Mouse (Mus musculus): Measurements from ENCODE around the gene Cd180. TPM values are rescaled to one million over a fixed set of nuclear protein-coding genes. Genes with fewer than 3 reads are reported as not detected.

Gene Cd180
- polyA plus RNA-seq, 1 experiment from 2014 or later = 0.63 TPM

GRCm38 (mm10) chr13:102746803-102747561 lies 53.6 kb downstream of the Cd180 start:
- Histone ChIP-seq H3K4me2 (no peak overlapping the region), H3K36me3 (peaks cover 6% of the 10 kb centered on the region), H3K4me3 (replicated peaks) (no peak overlapping the region), H3K27ac (no peak overlapping the region), H3K9ac (no peak overlapping the region), H3K27me3 (replicated peaks) (no peaks in the 10 kb centered on the region), H3K9me3 (no peaks in the 10 kb centered on the region), H3K4me1 (no peaks in the 10 kb centered on the region)
- WGBS = 88% methylated on average over 17 of the region's 17 CpGs
- ATAC-seq (ENCODE audit: insufficient read depth, low FRiP score, low read depth) = no peak

- Histone ChIP-seq H3K27ac (no peak overlapping the region), H3K9me3 (no peaks in the 10 kb centered on the region), H3K4me1 (no peaks in the 10 kb centered on the region), H3K27me3 (replicated peaks) (no peaks in the 10 kb centered on the region), H3K4me3 (replicated peaks) (no peak overlapping the region), H3K36me3 (0 out of 2 replicates have a peak, but pooled peaks cover 3% of the 10 kb centered on the region), H3K4me2 (no peak overlapping the region), H3K9ac (no peak overlapping the region)
- ATAC-seq (ENCODE audit: insufficient read depth, low FRiP score, low read depth) = no peak
- WGBS = 66% methylated on average over 6 of the region's 6 CpGs
These were observed 55.8 kb downstream of the Cd180 start for GRCm38 (mm10) chr13:102749194-102749593.

- Histone ChIP-seq H3K27ac (no peak overlapping the region), H3K4me2 (no peak overlapping the region), H3K4me1 (no peaks in the 10 kb centered on the region), H3K9ac (no peak overlapping the region), H3K9me3 (no peaks in the 10 kb centered on the region), H3K36me3 (0 out of 2 replicates have a peak, but pooled peaks cover 3% of the 10 kb centered on the region), H3K4me3 (replicated peaks) (no peak overlapping the region), H3K27me3 (replicated peaks) (no peaks in the 10 kb centered on the region)
- no peak for ATAC-seq (ENCODE audit: insufficient read depth, low FRiP score, low read depth)
- WGBS = 64% methylated on average over 10 of the region's 10 CpGs
These were observed 56.5 kb downstream of the Cd180 start for GRCm38 (mm10) chr13:102749891-102750290.

- H3K4me3 ChIP-seq (replicated peaks) = no peak overlapping the region
- no peak overlapping the region for H3K9ac ChIP-seq
- no peaks in the 10 kb centered on the region for H3K27me3 ChIP-seq (replicated peaks)
- no peak for ATAC-seq (ENCODE audit: insufficient read depth, low FRiP score, low read depth)
- 74% methylated on average over 19 of the region's 19 CpGs for WGBS
- no peaks in the 10 kb centered on the region for H3K4me1 ChIP-seq
- no peaks in the 10 kb centered on the region for H3K9me3 ChIP-seq
- H3K27ac ChIP-seq = no peak overlapping the region
- no peak overlapping the region for H3K4me2 ChIP-seq
- H3K36me3 ChIP-seq = peaks cover 10% of the 10 kb centered on the region; the same call in 1 of the 2 replicates
These were observed 60.6 kb downstream of the Cd180 start for GRCm38 (mm10) chr13:102753714-102754556.

DNA sequence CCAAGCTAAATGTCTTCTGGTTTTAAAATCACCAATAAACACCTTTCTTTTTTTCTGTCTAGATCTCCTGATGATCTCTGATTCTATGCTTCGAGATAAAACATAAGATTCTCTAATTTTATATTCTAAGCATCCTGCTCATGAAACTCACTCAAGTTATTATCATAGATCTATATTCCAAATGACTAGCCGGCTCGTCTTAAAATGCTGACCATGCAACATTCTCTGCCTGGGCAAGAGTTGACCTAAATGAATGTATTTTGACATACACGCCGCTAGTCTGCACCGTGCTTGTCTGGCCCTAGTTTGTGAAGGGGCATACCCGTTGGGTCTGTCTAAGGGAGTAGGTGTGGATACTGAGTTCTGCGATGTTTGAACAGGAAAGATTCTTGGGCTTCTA lies 61.8 kb downstream of the Cd180 start:
- H3K27ac ChIP-seq = no peak overlapping the region
- no peaks in the 10 kb centered on the region for H3K27me3 ChIP-seq (replicated peaks)
- no peak overlapping the region for H3K4me3 ChIP-seq (replicated peaks)
- no peak overlapping the region for H3K4me2 ChIP-seq
- H3K9ac ChIP-seq = no peak overlapping the region
- ATAC-seq (ENCODE audit: insufficient read depth, low FRiP score, low read depth) = no peak
- WGBS = 93% methylated on average over 8 of the region's 8 CpGs
- H3K4me1 ChIP-seq = no peaks in the 10 kb centered on the region
- no peaks in the 10 kb centered on the region for H3K9me3 ChIP-seq
- peaks cover 10% of the 10 kb centered on the region; the same call in 1 of the 2 replicates for H3K36me3 ChIP-seq

- Histone ChIP-seq H3K36me3 (peaks cover 10% of the 10 kb centered on the region; the same call in 1 of the 2 replicates), H3K4me1 (no peaks in the 10 kb centered on the region), H3K27ac (no peak overlapping the region), H3K9me3 (no peaks in the 10 kb centered on the region), H3K4me2 (no peak overlapping the region), H3K4me3 (replicated peaks) (no peak overlapping the region), H3K27me3 (replicated peaks) (no peaks in the 10 kb centered on the region), H3K9ac (no peak overlapping the region)
- WGBS = 82% methylated on average over 8 of the region's 8 CpGs
- ATAC-seq (ENCODE audit: insufficient read depth, low FRiP score, low read depth) = no peak
These were observed 62.7 kb downstream of the Cd180 start for GRCm38 (mm10) chr13:102756071-102756470.

DNA sequence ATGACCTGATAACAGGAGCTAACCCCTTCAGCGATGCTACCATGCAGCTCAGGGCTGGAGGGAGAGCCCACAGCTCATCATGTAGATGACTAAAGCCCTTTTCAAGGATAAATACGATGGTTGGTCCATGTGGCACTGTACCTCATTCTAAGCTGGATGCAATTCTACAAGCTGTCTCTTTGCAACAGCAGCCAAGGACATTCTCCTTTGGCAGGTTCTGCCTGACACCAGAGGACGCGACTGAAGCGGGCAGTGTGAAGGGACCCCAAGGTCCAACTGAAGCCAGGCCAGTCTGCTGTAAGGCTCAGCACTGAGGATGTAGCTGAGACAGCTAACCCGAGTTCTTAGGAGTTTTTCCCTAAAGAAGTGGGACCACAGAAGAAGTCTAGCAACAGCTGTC lies 64.7 kb downstream of the Cd180 start:
- Histone ChIP-seq H3K27me3 (replicated peaks) (no peaks in the 10 kb centered on the region), H3K4me2 (no peak overlapping the region), H3K9ac (no peak overlapping the region), H3K4me1 (no peaks in the 10 kb centered on the region), H3K4me3 (replicated peaks) (no peak overlapping the region), H3K27ac (no peak overlapping the region), H3K9me3 (no peaks in the 10 kb centered on the region), H3K36me3 (peaks cover 10% of the 10 kb centered on the region; the same call in 1 of the 2 replicates)
- ATAC-seq (ENCODE audit: insufficient read depth, low FRiP score, low read depth) = no peak
- WGBS = 93% methylated on average over 6 of the region's 6 CpGs

DNA sequence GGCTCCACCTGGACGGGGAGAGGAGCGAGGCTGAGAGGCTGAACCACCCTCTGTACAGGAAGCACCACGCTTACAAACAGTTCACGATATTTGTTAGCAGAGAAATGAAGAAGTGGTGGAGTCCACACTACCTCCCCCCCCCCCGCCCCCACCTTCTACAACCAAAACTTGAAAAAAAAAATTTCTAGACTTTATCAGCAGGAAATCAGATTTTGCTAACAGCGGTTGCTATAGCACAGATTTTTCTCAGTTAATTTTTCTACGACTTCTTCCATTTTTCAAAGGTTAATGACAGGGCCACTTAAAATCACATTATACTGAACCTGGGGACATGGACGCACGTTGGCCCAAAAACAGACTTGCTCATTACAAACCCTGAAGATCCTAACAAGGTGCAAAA lies 68.1 kb downstream of the Cd180 start:
- Histone ChIP-seq H3K4me3 (replicated peaks) (no peak overlapping the region), H3K4me1 (no peaks in the 10 kb centered on the region), H3K9me3 (no peaks in the 10 kb centered on the region), H3K36me3 (peaks cover 19% of the 10 kb centered on the region), H3K27me3 (replicated peaks) (no peaks in the 10 kb centered on the region), H3K4me2 (no peak overlapping the region), H3K27ac (no peak overlapping the region), H3K9ac (no peak overlapping the region)
- ATAC-seq (ENCODE audit: insufficient read depth, low FRiP score, low read depth) = no peak
- 72% methylated on average over 9 of the region's 9 CpGs for WGBS

- no peak for ATAC-seq (ENCODE audit: insufficient read depth, low FRiP score, low read depth)
- WGBS = 87% methylated on average over 10 of the region's 10 CpGs
- H3K27ac ChIP-seq = no peak overlapping the region
- H3K36me3 ChIP-seq = peaks cover 19% of the 10 kb centered on the region
- no peak overlapping the region for H3K9ac ChIP-seq
- no peak overlapping the region for H3K4me2 ChIP-seq
- no peak overlapping the region for H3K4me3 ChIP-seq (replicated peaks)
- no peaks in the 10 kb centered on the region for H3K27me3 ChIP-seq (replicated peaks)
- H3K9me3 ChIP-seq = no peaks in the 10 kb centered on the region
- no peaks in the 10 kb centered on the region for H3K4me1 ChIP-seq
These were observed 68.8 kb downstream of the Cd180 start for GRCm38 (mm10) chr13:102762203-102762602.

GRCm38 (mm10) chr13:102764218-102764617 lies 70.9 kb downstream of the Cd180 start:
- no peak for ATAC-seq (ENCODE audit: insufficient read depth, low FRiP score, low read depth)
- no peak overlapping the region for H3K9ac ChIP-seq
- H3K9me3 ChIP-seq = no peaks in the 10 kb centered on the region
- peaks cover 9% of the 10 kb centered on the region for H3K36me3 ChIP-seq
- no peaks in the 10 kb centered on the region for H3K27me3 ChIP-seq (replicated peaks)
- WGBS = 91% methylated on average over 1 of the region's 1 CpGs
- H3K4me1 ChIP-seq = no peaks in the 10 kb centered on the region
- no peak overlapping the region for H3K27ac ChIP-seq
- H3K4me2 ChIP-seq = no peak overlapping the region
- H3K4me3 ChIP-seq (replicated peaks) = no peak overlapping the region

GRCm38 (mm10) chr13:102765216-102765615 lies 71.9 kb downstream of the Cd180 start:
- Histone ChIP-seq H3K4me1 (no peaks in the 10 kb centered on the region), H3K4me2 (no peak overlapping the region), H3K4me3 (replicated peaks) (no peak overlapping the region), H3K27ac (no peak overlapping the region), H3K9me3 (no peaks in the 10 kb centered on the region), H3K27me3 (replicated peaks) (no peaks in the 10 kb centered on the region), H3K9ac (no peak overlapping the region), H3K36me3 (peaks cover 9% of the 10 kb centered on the region)
- ATAC-seq (ENCODE audit: insufficient read depth, low FRiP score, low read depth) = no peak
- 91% methylated on average over 11 of the region's 11 CpGs for WGBS

DNA sequence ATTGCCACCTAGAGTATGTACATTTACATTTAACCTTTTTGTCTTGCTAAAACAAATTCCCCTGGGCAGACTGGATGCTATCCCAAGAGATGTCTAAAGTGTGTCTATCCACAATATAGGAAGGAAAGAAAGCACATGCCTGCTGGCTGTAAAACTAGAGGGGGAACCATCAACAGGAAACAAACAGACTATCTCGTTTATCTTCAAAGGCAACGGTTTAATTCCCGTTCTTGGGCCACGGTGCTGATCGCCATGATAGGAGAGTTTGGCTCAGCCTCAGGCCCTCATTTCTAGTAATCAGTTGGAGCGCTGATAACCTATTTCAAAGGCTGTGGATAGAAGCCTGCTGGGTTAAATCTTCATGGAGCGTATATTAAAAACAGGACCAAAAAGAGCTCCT lies 73.8 kb downstream of the Cd180 start:
- Histone ChIP-seq H3K9me3 (no peaks in the 10 kb centered on the region), H3K4me1 (no peaks in the 10 kb centered on the region), H3K27me3 (replicated peaks) (no peaks in the 10 kb centered on the region), H3K27ac (no peak overlapping the region), H3K4me2 (no peak overlapping the region), H3K36me3 (peaks cover 12% of the 10 kb centered on the region), H3K9ac (no peak overlapping the region), H3K4me3 (replicated peaks) (no peak overlapping the region)
- no peak for ATAC-seq (ENCODE audit: insufficient read depth, low FRiP score, low read depth)
- whole genome bisulfite sequencing = 79% methylated on average over 7 of the region's 7 CpGs
